Mouse (Mus musculus) left cerebral cortex, postnatal 25 days (tissue): Measurements from ENCODE around the gene Sytl3. TPM values are rescaled to one million over a fixed set of nuclear protein-coding genes. Genes with fewer than 3 reads are reported as not detected.

ENCODE experiments used
- DNase-seq, 2 experiments: peaks; one replicate each; pipeline ENCODE4 v3.0.0; 2022; ENCODE audit warnings: low spot score in 2 of 2, mixed read lengths in 1 of 2
- intact Hi-C: fragments of 180-260 bp; cut with DNase I; formaldehyde crosslinking; loops from one replicate; pipeline ENCODE4 v1.15.1; 2025
- total RNA-seq, 2 experiments: library from RNA; stranded (reverse); gene quantifications; 2 replicates each; pipeline ENCODE4 v1.2.3; 2021

Gene Sytl3
- total RNA-seq, 2 experiments from 2014 or later: 0.85 TPM; not detected in 1

GRCm38 (mm10) chr17:6787241-6787640 is 128.3 kb downstream of the Sytl3 start:
- intact Hi-C loops: no loop called here
- no peak for DNase-seq

Other genes with a start within 250 kb of the Sytl3 start
- gene Dynlt1b, start 229.0 kb upstream of the Sytl3 start, total RNA-seq: 10 to 100 TPM; 59.2 to 67.9 TPM
- 10 to 100 TPM; 20.5 TPM for gene Dynlt1c, start 57.4 kb upstream of the Sytl3 start, total RNA-seq
- gene Dynlt1f, start 3.2 kb upstream of the Sytl3 start, total RNA-seq: 10 to 100 TPM; 37.0 to 42.8 TPM
- 10 to 100 TPM; 44.7 to 55.6 TPM for gene Ezr, start 123.7 kb downstream of the Sytl3 start, total RNA-seq